Mouse (Mus musculus) liver, embryonic 13.5 days (tissue): ENCODE results near the gene Gm29133. TPM values are rescaled to one million over a fixed set of nuclear protein-coding genes. Genes with fewer than 3 reads are reported as not detected.

Source experiments
- ATAC-seq: fragments of 200-750 bp; cut with Nextera tagmentation; 2 replicates; pipeline ENCODE4 v1.8.0; 2017; ENCODE audit warnings: low read depth, mild to moderate bottlenecking, moderate number of reproducible peaks, moderate library complexity
- DNase-seq: peaks from one replicate; pipeline ENCODE4 v3.0.0; 2022
- H3K27ac ChIP-seq: fragments of 300-500 bp; sonication (generic); 2 replicates; pipeline ENCODE4 v1.5.1; 2015; ENCODE audit warnings: moderate library complexity, mild to moderate bottlenecking, inconsistent platforms
- H3K27me3 ChIP-seq: fragments of 300-500 bp; sonication (generic); 2 replicates; pipeline ENCODE4 v1.6.1; 2015; ENCODE audit warnings: mild to moderate bottlenecking, inconsistent platforms
- H3K36me3 ChIP-seq: fragments of 300-500 bp; sonication (generic); 2 replicates; pipeline ENCODE4 v1.6.1; 2015; ENCODE audit warnings: mild to moderate bottlenecking, inconsistent platforms
- H3K4me1 ChIP-seq: fragments of 300-500 bp; sonication (generic); replicated peaks from 2 replicates; pipeline ENCODE4 v1.6.1; 2015; ENCODE audit warnings: inconsistent platforms
- H3K4me2 ChIP-seq: fragments of 300-500 bp; sonication (generic); 2 replicates; pipeline ENCODE4 v1.6.1; 2015; ENCODE audit warnings: inconsistent platforms, mild to moderate bottlenecking, moderate library complexity
- H3K4me3 ChIP-seq: fragments of 300-500 bp; sonication (generic); replicated peaks from 2 replicates; pipeline ENCODE4 v1.5.1; 2015; ENCODE audit warnings: mild to moderate bottlenecking, inconsistent platforms
- H3K9ac ChIP-seq: fragments of 300-500 bp; sonication (generic); 2 replicates; pipeline ENCODE4 v1.6.1; 2015; ENCODE audit warnings: mild to moderate bottlenecking, inconsistent platforms
- H3K9me3 ChIP-seq: fragments of 300-500 bp; sonication (generic); replicated peaks from 2 replicates; pipeline ENCODE4 v1.6.1; 2016; ENCODE audit warnings: inconsistent platforms
- WGBS: fragments of 180-500 bp; shearing (Covaris S2); methylation state at CpG from one replicate; pipeline ENCODE4 v1.1.7; 2015; ENCODE audit not compliant: insufficient replicate concordance; 5-methylcytosine and 5-hydroxymethylcytosine counted together
- polyA plus RNA-seq: library from polyadenylated mRNA; unstranded; fragments of >200 nt; fragmentation: Nextera tagmentation; extraction: Ambion mirVana; gene quantifications from 2 replicates; pipeline ENCODE4 v1.2.1, GENCODE M21; 2015

Gm29133 gene
- polyA plus RNA-seq, 1 experiment from 2014 or later, result not detected

DNA sequence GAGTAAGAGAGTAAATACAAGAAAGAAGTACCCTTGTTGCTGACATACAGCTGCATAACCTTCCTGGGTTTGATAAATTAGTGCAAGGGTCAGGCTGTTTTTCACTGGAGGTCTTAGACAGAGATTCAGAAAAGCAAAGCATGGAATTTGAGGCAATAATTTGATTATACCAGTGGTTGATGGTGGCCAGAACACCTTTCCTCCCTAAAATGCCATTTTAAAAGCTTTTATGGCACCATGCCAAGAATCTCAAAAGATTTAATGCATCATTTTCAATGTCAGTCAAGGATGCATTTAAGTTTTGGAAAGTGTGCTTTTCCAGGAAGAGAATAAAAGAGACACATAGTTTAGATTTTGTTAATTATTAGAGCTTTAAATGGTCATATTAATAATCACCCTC, 60.0 kb downstream of the Gm29133 start:
- Histone ChIP-seq H3K36me3 (no peaks in the 10 kb centered on the region), H3K27me3 (no peaks in the 10 kb centered on the region), H3K4me1 (no peaks in the 10 kb centered on the region), H3K4me3 (no peak overlapping the region), H3K27ac (no peak overlapping the region), H3K9me3 (no peaks in the 10 kb centered on the region), H3K4me2 (no peak overlapping the region), H3K9ac (no peak overlapping the region)
- DNase-seq, result no peak
- ATAC-seq, result no peak

DNA sequence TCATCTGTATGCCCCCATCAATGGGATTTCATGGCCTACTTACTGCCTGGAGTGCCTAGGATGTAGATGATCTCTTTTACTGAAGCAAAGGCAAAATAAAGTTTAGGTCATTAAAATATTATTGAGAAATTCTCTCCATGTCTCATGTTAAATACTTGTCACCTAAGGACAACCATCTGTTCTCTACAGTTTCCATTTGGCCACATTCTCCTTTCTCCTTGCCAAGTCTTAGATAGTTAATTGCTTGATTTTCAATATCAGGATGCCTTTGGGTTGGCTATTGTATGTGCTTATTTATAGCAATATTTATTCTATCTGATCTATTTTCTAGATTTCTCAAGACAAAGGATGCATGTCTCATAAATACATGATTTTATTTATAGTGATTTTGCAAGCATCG, 75.9 kb downstream of the Gm29133 start:
- Histone ChIP-seq H3K9me3 (no peaks in the 10 kb centered on the region), H3K27ac (no peak overlapping the region), H3K4me3 (no peak overlapping the region), H3K27me3 (no peaks in the 10 kb centered on the region), H3K36me3 (no peaks in the 10 kb centered on the region), H3K4me2 (no peak overlapping the region), H3K4me1 (no peaks in the 10 kb centered on the region), H3K9ac (no peak overlapping the region)
- no peak for DNase-seq
- no peak for ATAC-seq
- 62% methylated on average over 1 of the region's 1 CpGs for WGBS

DNA sequence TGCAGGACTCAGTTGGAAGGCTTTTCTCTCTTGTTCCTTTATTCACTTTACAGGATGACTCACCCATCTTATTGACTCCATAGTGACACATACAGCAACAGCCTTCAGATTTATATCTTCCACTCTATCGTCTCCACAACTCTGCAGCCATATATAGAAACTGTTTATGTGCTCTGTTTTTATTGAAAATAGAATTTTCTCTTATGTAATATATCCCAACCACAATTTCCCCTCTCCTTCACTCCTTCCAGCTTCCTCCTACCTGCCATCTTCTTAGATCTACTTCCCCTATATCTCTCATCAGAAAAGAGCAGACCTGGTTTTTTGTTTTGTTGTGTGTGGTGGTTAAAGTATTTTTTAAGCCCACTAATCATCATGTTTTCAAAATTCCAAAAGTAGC, 76.5 kb downstream of the Gm29133 start:
- ATAC-seq, result no peak
- H3K4me2 ChIP-seq, result no peak overlapping the region
- H3K4me3 ChIP-seq, result no peak overlapping the region
- no peaks in the 10 kb centered on the region for H3K36me3 ChIP-seq
- H3K9me3 ChIP-seq, result no peaks in the 10 kb centered on the region
- H3K4me1 ChIP-seq, result no peaks in the 10 kb centered on the region
- DNase-seq, result no peak
- H3K27ac ChIP-seq, result no peak overlapping the region
- no peak overlapping the region for H3K9ac ChIP-seq
- no peaks in the 10 kb centered on the region for H3K27me3 ChIP-seq
- WGBS, result 24% methylated on average over 1 of the region's 1 CpGs

DNA sequence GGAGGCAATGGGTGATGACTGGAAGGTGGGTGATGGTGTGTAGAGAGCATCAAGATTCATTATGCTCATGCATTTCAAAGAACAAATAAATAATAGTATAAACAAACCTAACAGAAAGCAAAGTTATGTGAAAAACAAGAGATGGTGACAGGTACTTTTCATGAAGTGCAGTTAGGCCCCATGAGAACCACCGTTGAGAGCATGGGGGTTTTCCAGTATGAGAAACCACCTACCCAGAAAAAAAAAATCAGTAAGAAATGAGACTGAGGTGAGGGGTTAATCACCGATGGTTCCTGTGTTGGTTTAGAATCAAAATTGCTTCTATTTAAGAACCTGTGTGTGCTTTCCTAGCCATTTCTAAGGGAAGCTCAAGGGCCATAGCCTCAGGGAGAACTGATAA, 86.8 kb downstream of the Gm29133 start:
- no peak overlapping the region for H3K27ac ChIP-seq
- no peaks in the 10 kb centered on the region for H3K27me3 ChIP-seq
- ATAC-seq (no peak), DNase-seq (no peak)
- no peak overlapping the region for H3K4me3 ChIP-seq
- no peak overlapping the region for H3K4me2 ChIP-seq
- no peak overlapping the region for H3K9ac ChIP-seq
- no peaks in the 10 kb centered on the region for H3K4me1 ChIP-seq
- 75% methylated on average over 2 of the region's 2 CpGs for WGBS
- no peaks in the 10 kb centered on the region for H3K36me3 ChIP-seq
- H3K9me3 ChIP-seq, result no peaks in the 10 kb centered on the region

DNA sequence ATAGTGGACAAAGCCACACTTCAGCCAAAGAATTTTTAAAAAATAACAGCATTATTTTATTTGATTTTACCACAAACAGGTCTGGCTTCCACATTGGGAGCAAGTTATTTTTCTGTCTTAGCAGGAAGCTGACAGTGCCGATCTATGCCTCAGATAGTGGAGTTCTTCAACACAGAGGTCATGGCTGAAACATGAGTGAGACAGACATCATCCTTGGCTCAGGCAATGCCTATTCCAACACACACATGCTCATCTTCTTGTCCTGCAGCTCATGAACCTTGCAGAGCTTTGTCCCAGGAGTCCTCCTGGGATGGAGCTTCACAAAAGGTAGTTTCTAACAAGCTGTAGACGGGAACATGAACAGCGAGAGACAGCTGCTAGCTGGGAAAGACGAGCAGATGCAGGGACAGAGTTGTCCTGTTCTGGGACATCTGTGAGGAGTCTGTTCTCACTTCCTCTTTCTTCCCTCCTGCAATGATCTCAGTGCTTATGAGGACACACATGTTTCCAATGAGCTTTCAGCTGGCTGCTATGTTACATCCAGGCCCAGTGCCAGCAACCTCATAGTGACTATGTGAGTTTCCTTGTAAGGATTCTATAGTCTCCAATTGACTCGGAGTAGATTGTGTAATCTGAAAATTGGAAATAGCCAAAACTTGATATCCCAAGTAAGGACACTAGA, 87.4 kb downstream of the Gm29133 start:
- Histone ChIP-seq H3K4me2 (no peak overlapping the region), H3K27ac (no peak overlapping the region), H3K4me1 (no peaks in the 10 kb centered on the region), H3K27me3 (no peaks in the 10 kb centered on the region), H3K9me3 (no peaks in the 10 kb centered on the region), H3K4me3 (no peak overlapping the region), H3K9ac (no peak overlapping the region), H3K36me3 (no peaks in the 10 kb centered on the region)
- WGBS, result 54% methylated on average over 5 of the region's 5 CpGs
- ATAC-seq, result no peak
- DNase-seq, result no peak

Other genes with a start within 250 kb of the Gm29133 start
- gene Pdcd10, start 191.3 kb upstream of the Gm29133 start, polyA plus RNA-seq, result 63.5 and 75.5 TPM in 2 replicates
- 0.48 and 0.57 TPM in 2 replicates for gene Serpini1, start 190.7 kb upstream of the Gm29133 start, polyA plus RNA-seq
- gene Golim4, start 208.8 kb downstream of the Gm29133 start, polyA plus RNA-seq, result 18.2 and 23.5 TPM in 2 replicates